Mouse (Mus musculus): ENCODE data around the gene Ddx58. TPM values are rescaled to one million over a fixed set of nuclear protein-coding genes. Genes with fewer than 3 reads are reported as not detected.

Ddx58 gene
- polyA plus RNA-seq, 1 experiment from 2014 or later = 9.5 TPM

GRCm38 (mm10) chr4:40264321-40264720 is 24.7 kb upstream of the Ddx58 start:
- Histone ChIP-seq H3K27ac (replicated peaks) (no peak overlapping the region), H3K27me3 (no peaks in the 10 kb centered on the region), H3K36me3 (peaks cover 46% of the 10 kb centered on the region), H3K4me2 (replicated peaks) (no peak overlapping the region), H3K9me3 (replicated peaks) (no peaks in the 10 kb centered on the region), H3K9ac (no peak overlapping the region), H3K4me3 (replicated peaks) (no peak overlapping the region), H3K4me1 (peaks cover 24% of the 10 kb centered on the region)
- 69% methylated on average over 1 of the region's 1 CpGs for WGBS
- ATAC-seq (ENCODE audit: insufficient number of reproducible peaks, low FRiP score, low TSS enrichment, low read depth) = no peak

- Histone ChIP-seq H3K9ac (no peak overlapping the region), H3K27me3 (no peaks in the 10 kb centered on the region), H3K4me1 (peaks cover 4% of the 10 kb centered on the region; the same call in 1 of the 2 replicates), H3K9me3 (replicated peaks) (no peaks in the 10 kb centered on the region), H3K36me3 (peaks cover 11% of the 10 kb centered on the region), H3K4me3 (replicated peaks) (no peak overlapping the region), H3K27ac (replicated peaks) (peak overlapping the region; percentile 49; the same call in 1 of the 2 replicates), H3K4me2 (replicated peaks) (no peak overlapping the region)
- ATAC-seq (ENCODE audit: insufficient number of reproducible peaks, low FRiP score, low TSS enrichment, low read depth) = no peak
- WGBS = 54% methylated on average over 8 of the region's 8 CpGs
Measured at GRCm38 (mm10) chr4:40254385-40255103, 14.9 kb upstream of the Ddx58 start.

GRCm38 (mm10) chr4:40253766-40254165 is 14.1 kb upstream of the Ddx58 start:
- ATAC-seq (ENCODE audit: insufficient number of reproducible peaks, low FRiP score, low TSS enrichment, low read depth) = no peak
- 49% methylated on average over 2 of the region's 2 CpGs for WGBS
- Histone ChIP-seq H3K27ac (replicated peaks) (no peak overlapping the region), H3K36me3 (peaks cover 4% of the 10 kb centered on the region; the same call in 1 of the 2 replicates), H3K4me3 (replicated peaks) (no peak overlapping the region), H3K27me3 (no peaks in the 10 kb centered on the region), H3K4me1 (peaks cover 4% of the 10 kb centered on the region; the same call in 1 of the 2 replicates), H3K9me3 (replicated peaks) (no peaks in the 10 kb centered on the region), H3K4me2 (replicated peaks) (no peak overlapping the region), H3K9ac (no peak overlapping the region)

GRCm38 (mm10) chr4:40250984-40251383 is 11.4 kb upstream of the Ddx58 start:
- no peak for ATAC-seq (ENCODE audit: insufficient number of reproducible peaks, low FRiP score, low TSS enrichment, low read depth)
- Histone ChIP-seq H3K27ac (replicated peaks) (no peak overlapping the region), H3K4me3 (replicated peaks) (no peak overlapping the region), H3K9ac (no peak overlapping the region), H3K9me3 (replicated peaks) (no peaks in the 10 kb centered on the region), H3K36me3 (no peaks in the 10 kb centered on the region), H3K4me2 (replicated peaks) (no peak overlapping the region), H3K4me1 (peaks cover 4% of the 10 kb centered on the region; the same call in 1 of the 2 replicates), H3K27me3 (no peaks in the 10 kb centered on the region)
- 90% methylated on average over 5 of the region's 5 CpGs for WGBS

- Histone ChIP-seq H3K4me3 (replicated peaks) (no peak overlapping the region), H3K4me1 (0 out of 2 replicates have a peak, but pooled peaks cover 1% of the 10 kb centered on the region), H3K4me2 (replicated peaks) (no peak overlapping the region), H3K27me3 (no peaks in the 10 kb centered on the region), H3K9ac (no peak overlapping the region), H3K27ac (replicated peaks) (no peak overlapping the region), H3K36me3 (no peaks in the 10 kb centered on the region), H3K9me3 (replicated peaks) (no peaks in the 10 kb centered on the region)
- no peak for ATAC-seq (ENCODE audit: insufficient number of reproducible peaks, low FRiP score, low TSS enrichment, low read depth)
- WGBS = 80% methylated on average over 8 of the region's 8 CpGs
Measured at GRCm38 (mm10) chr4:40244035-40244434, 4.4 kb upstream of the Ddx58 start.

GRCm38 (mm10) chr4:40243006-40243405 is 3.4 kb upstream of the Ddx58 start:
- 67% methylated on average over 4 of the region's 4 CpGs for WGBS
- no peak overlapping the region for H3K27ac ChIP-seq (replicated peaks)
- no peak overlapping the region for H3K4me3 ChIP-seq (replicated peaks)
- ATAC-seq (ENCODE audit: insufficient number of reproducible peaks, low FRiP score, low TSS enrichment, low read depth) = no peak
- no peak overlapping the region for H3K9ac ChIP-seq
- no peaks in the 10 kb centered on the region for H3K36me3 ChIP-seq
- H3K27me3 ChIP-seq = no peaks in the 10 kb centered on the region
- no peak overlapping the region for H3K4me2 ChIP-seq (replicated peaks)
- H3K9me3 ChIP-seq (replicated peaks) = no peaks in the 10 kb centered on the region
- peaks cover 9% of the 10 kb centered on the region; the same call in 1 of the 2 replicates for H3K4me1 ChIP-seq

- no peak overlapping the region for H3K9ac ChIP-seq
- H3K36me3 ChIP-seq = no peaks in the 10 kb centered on the region
- H3K4me2 ChIP-seq (replicated peaks) = no peak overlapping the region
- 54% methylated on average over 6 of the region's 6 CpGs for WGBS
- ATAC-seq (ENCODE audit: insufficient number of reproducible peaks, low FRiP score, low TSS enrichment, low read depth) = no peak
- H3K4me3 ChIP-seq (replicated peaks) = no peak overlapping the region
- H3K9me3 ChIP-seq (replicated peaks) = no peaks in the 10 kb centered on the region
- peaks cover 9% of the 10 kb centered on the region; the same call in 1 of the 2 replicates for H3K4me1 ChIP-seq
- no peak overlapping the region for H3K27ac ChIP-seq (replicated peaks)
- H3K27me3 ChIP-seq = no peaks in the 10 kb centered on the region
Measured at GRCm38 (mm10) chr4:40241928-40242327, 2.3 kb upstream of the Ddx58 start.

- Histone ChIP-seq H3K9ac (no peak overlapping the region), H3K27ac (replicated peaks) (no peak overlapping the region), H3K4me2 (replicated peaks) (peak overlapping the region; percentile 85), H3K27me3 (no peaks in the 10 kb centered on the region), H3K9me3 (replicated peaks) (no peaks in the 10 kb centered on the region), H3K36me3 (no peaks in the 10 kb centered on the region), H3K4me1 (peaks cover 9% of the 10 kb centered on the region; the same call in 1 of the 2 replicates), H3K4me3 (replicated peaks) (peak overlapping the region; percentile 61)
- no peak for ATAC-seq (ENCODE audit: insufficient number of reproducible peaks, low FRiP score, low TSS enrichment, low read depth)
- WGBS = 56% methylated on average over 5 of the region's 5 CpGs
Measured at GRCm38 (mm10) chr4:40240272-40240744, 680 bp upstream of the Ddx58 start.

- no peaks in the 10 kb centered on the region for H3K27me3 ChIP-seq
- peak overlapping the region; percentile 33; the same call in 1 of the 2 replicates for H3K9ac ChIP-seq
- peak overlapping the region; percentile 85 for H3K4me2 ChIP-seq (replicated peaks)
- no peaks in the 10 kb centered on the region for H3K36me3 ChIP-seq
- H3K27ac ChIP-seq (replicated peaks) = peak overlapping the region; percentile 77
- H3K9me3 ChIP-seq (replicated peaks) = no peaks in the 10 kb centered on the region
- H3K4me1 ChIP-seq = peaks cover 9% of the 10 kb centered on the region; the same call in 1 of the 2 replicates
- WGBS = 2% methylated on average over 17 of the region's 17 CpGs
- H3K4me3 ChIP-seq (replicated peaks) = peak overlapping the region; percentile 61
- no peak; the same call in 1 of the 2 replicates for ATAC-seq (ENCODE audit: insufficient number of reproducible peaks, low FRiP score, low TSS enrichment, low read depth)
Measured at GRCm38 (mm10) chr4:40238483-40239408, 882 bp downstream of the Ddx58 start.

- H3K27me3 ChIP-seq = no peaks in the 10 kb centered on the region
- WGBS = 80% methylated on average over 4 of the region's 4 CpGs
- H3K9me3 ChIP-seq (replicated peaks) = no peaks in the 10 kb centered on the region
- no peaks in the 10 kb centered on the region for H3K36me3 ChIP-seq
- no peak overlapping the region for H3K4me3 ChIP-seq (replicated peaks)
- no peak for ATAC-seq (ENCODE audit: insufficient number of reproducible peaks, low FRiP score, low TSS enrichment, low read depth)
- no peak overlapping the region for H3K9ac ChIP-seq
- no peak overlapping the region for H3K27ac ChIP-seq (replicated peaks)
- H3K4me1 ChIP-seq = peaks cover 9% of the 10 kb centered on the region; the same call in 1 of the 2 replicates
- H3K4me2 ChIP-seq (replicated peaks) = no peak overlapping the region
Measured at GRCm38 (mm10) chr4:40236829-40237228, 2.8 kb downstream of the Ddx58 start.

GRCm38 (mm10) chr4:40234256-40234655 is 5.4 kb downstream of the Ddx58 start:
- 83% methylated on average over 5 of the region's 6 CpGs for WGBS

More at GRCm38 (mm10) chr4:40234256-40234655, 5.4 kb downstream of the Ddx58 start:
- H3K27ac ChIP-seq (replicated peaks) = no peak overlapping the region
- ATAC-seq (ENCODE audit: insufficient number of reproducible peaks, low FRiP score, low TSS enrichment, low read depth) = no peak
- no peaks in the 10 kb centered on the region for H3K36me3 ChIP-seq
- no peaks in the 10 kb centered on the region for H3K27me3 ChIP-seq
- no peak overlapping the region for H3K9ac ChIP-seq
- no peak overlapping the region for H3K4me2 ChIP-seq (replicated peaks)
- H3K9me3 ChIP-seq (replicated peaks) = no peaks in the 10 kb centered on the region
- peaks cover 9% of the 10 kb centered on the region; the same call in 1 of the 2 replicates for H3K4me1 ChIP-seq
- no peak overlapping the region for H3K4me3 ChIP-seq (replicated peaks)
